Mouse (Mus musculus) myocyte (in vitro differentiated cells): Measurements from ENCODE around the gene Grid2. TPM values are rescaled to one million over a fixed set of nuclear protein-coding genes. Genes with fewer than 3 reads are reported as not detected.

Experiments
- H3K27me3 ChIP-seq: one replicate; pipeline ENCODE4 v1.6.1; 2011; ENCODE audit not compliant: control insufficient read depth, insufficient read depth, insufficient read length
- H3K36me3 ChIP-seq: one replicate; pipeline ENCODE4 v1.6.1; 2011; ENCODE audit not compliant: control insufficient read depth, insufficient read depth
- H3K4me2 ChIP-seq: one replicate; pipeline ENCODE4 v1.6.1; 2011; ENCODE audit warnings: low read depth, control low read depth
- H3K4me3 ChIP-seq: one replicate; pipeline ENCODE4 v1.5.1; 2011; ENCODE audit warnings: mild to moderate bottlenecking, control low read depth, moderate library complexity
- H3K79me2 ChIP-seq: one replicate; pipeline ENCODE4 v1.6.1; 2011; ENCODE audit not compliant: control insufficient read depth, insufficient read depth
- H3ac ChIP-seq: one replicate; pipeline ENCODE4 v1.6.1; 2011; ENCODE audit not compliant: control insufficient read depth, insufficient read length
- CEBPB ChIP-seq: IDR thresholded peaks from 2 replicates; pipeline ENCODE4 v1.6.1; 2011; ENCODE audit warnings: mild to moderate bottlenecking, moderate library complexity; ENCODE audit not compliant: poor library complexity, insufficient read depth, severe bottlenecking
- E2F4 ChIP-seq: IDR thresholded peaks from one replicate; pipeline ENCODE4 v1.6.1; 2011; ENCODE audit warnings: mild to moderate bottlenecking, control low read depth, moderate library complexity; ENCODE audit not compliant: insufficient read depth
- MAX ChIP-seq: IDR thresholded peaks from one replicate; pipeline ENCODE4 v1.6.1; 2011; ENCODE audit warnings: low read depth, mild to moderate bottlenecking, control low read depth
- MYOD1 ChIP-seq, 3 experiments: IDR thresholded peaks; one replicate each; pipeline ENCODE4 v1.6.1; 2011; ENCODE audit warnings: control low read depth in 2 of 3, low read depth in 2 of 3, mild to moderate bottlenecking in 2 of 3, moderate library complexity in 1 of 3; ENCODE audit not compliant: insufficient read length in 2 of 3, control insufficient read depth in 1 of 3
- MYOG ChIP-seq, 3 experiments: IDR thresholded peaks; one replicate each; pipeline ENCODE4 v1.6.1; 2011; ENCODE audit warnings: control low read depth in 2 of 3, low read depth in 2 of 3, mild to moderate bottlenecking in 2 of 3; ENCODE audit not compliant: insufficient read length in 2 of 3, control insufficient read depth in 1 of 3, insufficient read depth in 1 of 3
- POLR2A ChIP-seq: IDR thresholded peaks from one replicate; pipeline ENCODE4 v1.6.1; 2011; ENCODE audit warnings: low read depth, mild to moderate bottlenecking, control low read depth, moderate library complexity; ENCODE audit not compliant: insufficient read length
- POLR2AphosphoS2 ChIP-seq: IDR thresholded peaks from one replicate; pipeline ENCODE4 v1.6.1; 2011; ENCODE audit warnings: low read depth, control low read depth; ENCODE audit not compliant: insufficient read length
- REST ChIP-seq: IDR thresholded peaks from one replicate; pipeline ENCODE4 v1.6.1; 2011; ENCODE audit warnings: mild to moderate bottlenecking, control low read depth, moderate library complexity; ENCODE audit not compliant: insufficient read depth, insufficient read length
- SRF ChIP-seq: IDR thresholded peaks from one replicate; pipeline ENCODE4 v1.6.1; 2011; ENCODE audit warnings: low read depth; ENCODE audit not compliant: control insufficient read depth, insufficient read length
- TCF12 ChIP-seq: IDR thresholded peaks from one replicate; pipeline ENCODE4 v1.6.1; 2011; ENCODE audit warnings: mild to moderate bottlenecking, control low read depth; ENCODE audit not compliant: poor library complexity, insufficient read depth, severe bottlenecking
- TCF3 ChIP-seq: IDR thresholded peaks from one replicate; pipeline ENCODE4 v1.6.1; 2011; ENCODE audit warnings: low read depth, control low read depth; ENCODE audit not compliant: insufficient read length
- USF1 ChIP-seq: IDR thresholded peaks from one replicate; pipeline ENCODE4 v1.6.1; 2011; ENCODE audit warnings: low read depth, mild to moderate bottlenecking, control low read depth, moderate library complexity
- polyA plus RNA-seq: library from polyadenylated mRNA; unstranded; fragments of >200 nt; fragmentation: generic; extraction: Trizol; gene quantifications from one replicate; pipeline ENCODE4 v1.2.1, GENCODE M21; 2012; ENCODE audit warnings: missing spikeins

Gene Grid2
- polyA plus RNA-seq, 1 experiment, result not detected

DNA sequence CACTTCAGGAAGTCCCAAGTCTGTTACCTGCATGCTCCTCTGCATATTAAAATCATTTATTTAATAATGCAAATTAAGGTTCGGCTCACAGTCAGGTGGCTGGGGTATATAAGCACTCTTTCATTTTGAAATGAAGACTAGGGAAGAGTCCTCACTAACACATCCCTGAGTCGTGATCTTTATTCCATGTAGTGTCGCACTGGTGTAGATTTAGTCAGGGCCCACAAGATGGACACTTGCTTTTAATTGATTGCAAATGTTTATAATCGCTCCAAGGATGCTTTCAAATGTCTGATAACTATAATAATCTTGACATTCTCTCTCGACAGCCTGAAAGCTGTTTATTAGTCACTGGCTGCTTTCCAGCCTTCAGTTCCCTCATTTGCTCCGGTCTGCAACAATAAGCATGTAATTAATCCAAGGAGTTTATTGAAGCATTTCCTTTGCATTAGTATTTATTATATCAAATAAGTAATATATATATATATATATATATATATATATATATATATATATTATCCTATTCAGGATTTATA lies 661.4 kb downstream of the Grid2 start:
- H3K4me2 ChIP-seq, result no peak overlapping the region
- H3K79me2 ChIP-seq, result no peaks in the 10 kb centered on the region
- H3K4me3 ChIP-seq, result no peak overlapping the region
- no peak for TF ChIP-seq MYOD1 (IDR thresholded peaks at IDR 0.05; ENCODE audit: control insufficient read depth in 1 of 3, insufficient read length in 2 of 3, low read depth in 2 of 3)
- H3K36me3 ChIP-seq, result no peaks in the 10 kb centered on the region
- no peaks in the 10 kb centered on the region for H3K27me3 ChIP-seq
- no peak overlapping the region for H3ac ChIP-seq

DNA sequence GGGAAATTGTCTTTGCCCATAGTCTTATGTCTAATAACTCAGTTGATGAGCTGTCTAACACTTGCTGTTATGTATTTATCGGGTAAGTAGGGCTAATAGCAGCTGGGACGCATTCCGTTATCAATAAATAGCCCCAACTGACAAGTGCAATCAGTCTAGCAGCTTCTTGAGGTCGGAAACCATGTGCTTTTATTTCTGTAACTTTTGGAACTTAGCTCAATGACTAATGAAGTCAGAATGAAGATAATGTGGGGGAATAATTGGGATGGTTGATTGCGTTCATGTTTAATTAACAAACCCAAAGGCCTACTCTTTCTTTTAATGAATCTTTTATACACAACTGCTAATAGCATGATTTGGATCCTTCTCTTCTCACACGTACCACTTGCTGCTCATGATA lies 666.3 kb downstream of the Grid2 start:
- H3K36me3 ChIP-seq, result no peaks in the 10 kb centered on the region
- no peak overlapping the region for H3K4me3 ChIP-seq
- H3ac ChIP-seq, result no peak overlapping the region
- no peak overlapping the region for H3K4me2 ChIP-seq
- no peaks in the 10 kb centered on the region for H3K79me2 ChIP-seq
- TF ChIP-seq SRF, result no peak
- TF ChIP-seq POLR2AphosphoS2, result no peak
- no peak for TF ChIP-seq TCF3
- no peak for TF ChIP-seq TCF12
- TF ChIP-seq MAX, result no peak
- no peaks in the 10 kb centered on the region for H3K27me3 ChIP-seq

DNA sequence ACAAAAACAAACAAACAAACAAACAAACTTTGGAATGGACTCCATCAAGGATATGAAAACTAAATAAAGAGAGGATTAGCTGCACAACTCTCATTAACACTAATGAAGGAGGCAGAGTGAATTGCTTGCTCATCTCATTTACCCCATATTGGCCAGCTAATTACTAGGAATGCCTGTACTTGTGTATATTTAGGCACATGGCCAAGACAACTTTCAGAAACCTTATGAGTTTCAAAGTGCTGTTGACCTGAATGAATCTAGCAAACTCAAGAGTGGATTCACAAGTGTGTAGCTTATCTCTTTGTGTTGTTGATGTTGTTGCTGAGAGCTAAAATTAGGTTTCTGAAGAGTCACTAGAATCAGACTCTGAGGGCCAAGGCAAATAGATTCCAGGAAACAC lies 675.5 kb downstream of the Grid2 start:
- no peaks in the 10 kb centered on the region for H3K36me3 ChIP-seq
- no peak overlapping the region for H3ac ChIP-seq
- no peak overlapping the region for H3K4me2 ChIP-seq
- no peak overlapping the region for H3K4me3 ChIP-seq
- TF ChIP-seq MYOD1 (IDR thresholded peaks at IDR 0.05; ENCODE audit: control insufficient read depth in 1 of 3, insufficient read length in 2 of 3, low read depth in 2 of 3), result no peak
- TF ChIP-seq E2F4, result no peak
- no peak for TF ChIP-seq USF1
- no peak for TF ChIP-seq MAX
- TF ChIP-seq TCF12, result no peak
- no peak for TF ChIP-seq REST
- TF ChIP-seq MYOG (IDR thresholded peaks at IDR 0.05; ENCODE audit: control insufficient read depth in 1 of 3, insufficient read depth in 1 of 3, insufficient read length in 2 of 3, low read depth in 2 of 3), result no peak
- no peak for TF ChIP-seq POLR2A
- no peak for TF ChIP-seq POLR2AphosphoS2
- TF ChIP-seq CEBPB, result no peak
- no peak for TF ChIP-seq SRF
- TF ChIP-seq TCF3, result no peak
- H3K27me3 ChIP-seq, result no peaks in the 10 kb centered on the region
- no peaks in the 10 kb centered on the region for H3K79me2 ChIP-seq

DNA sequence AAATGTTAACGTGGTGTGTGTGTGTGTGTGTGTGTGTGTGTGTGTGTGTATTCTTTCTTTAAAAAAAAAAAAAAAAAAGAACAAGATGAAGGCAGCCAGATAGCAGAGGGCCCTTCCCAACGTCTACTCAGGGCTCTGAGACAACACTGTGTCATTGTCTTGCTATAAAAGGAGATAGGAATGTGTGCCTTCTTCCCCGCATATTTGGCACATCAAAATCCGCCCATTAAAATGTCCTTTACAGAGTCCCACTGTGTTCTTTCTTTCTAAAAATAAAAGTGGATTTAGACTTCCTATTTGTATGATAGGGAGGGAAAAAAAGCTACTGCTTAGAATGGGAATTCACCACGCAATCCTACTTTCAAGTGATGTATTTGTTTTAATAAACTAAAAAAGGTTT lies 691.0 kb downstream of the Grid2 start:
- Histone ChIP-seq H3ac (no peak overlapping the region), H3K27me3 (no peaks in the 10 kb centered on the region), H3K4me2 (no peak overlapping the region), H3K79me2 (no peaks in the 10 kb centered on the region), H3K36me3 (no peaks in the 10 kb centered on the region), H3K4me3 (no peak overlapping the region)
- no peak for TF ChIP-seq E2F4

DNA sequence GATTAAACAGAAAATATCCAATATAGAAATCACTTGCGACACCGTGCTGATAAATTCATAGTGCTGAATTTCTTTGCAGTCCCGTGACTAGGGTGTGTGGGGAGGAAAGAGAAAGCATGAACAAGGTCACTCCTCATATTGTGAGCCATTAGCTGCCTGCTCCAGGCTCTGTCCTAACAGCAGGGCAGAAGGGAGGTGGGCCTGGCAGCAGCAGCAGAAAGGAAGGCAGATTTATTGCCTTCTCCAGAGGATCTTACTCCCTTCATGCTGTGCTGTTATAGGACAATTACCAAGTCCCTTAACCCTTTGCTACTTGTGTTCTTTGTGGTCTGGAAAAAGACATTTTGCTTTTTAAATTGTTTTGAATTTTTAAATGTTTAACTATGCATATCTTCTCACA lies 708.1 kb downstream of the Grid2 start:
- Histone ChIP-seq H3ac (no peak overlapping the region), H3K36me3 (no peaks in the 10 kb centered on the region), H3K4me3 (no peak overlapping the region), H3K27me3 (no peaks in the 10 kb centered on the region), H3K79me2 (no peaks in the 10 kb centered on the region), H3K4me2 (no peak overlapping the region)
- TF ChIP-seq TCF3 (no peak), E2F4 (no peak), CEBPB (no peak), REST (no peak), MYOG (IDR thresholded peaks at IDR 0.05; ENCODE audit: control insufficient read depth in 1 of 3, insufficient read depth in 1 of 3, insufficient read length in 2 of 3, low read depth in 2 of 3) (no peak), USF1 (no peak), MYOD1 (IDR thresholded peaks at IDR 0.05; ENCODE audit: control insufficient read depth in 1 of 3, insufficient read length in 2 of 3, low read depth in 2 of 3) (no peak), SRF (no peak), POLR2AphosphoS2 (no peak), MAX (no peak), POLR2A (no peak), TCF12 (no peak)

DNA sequence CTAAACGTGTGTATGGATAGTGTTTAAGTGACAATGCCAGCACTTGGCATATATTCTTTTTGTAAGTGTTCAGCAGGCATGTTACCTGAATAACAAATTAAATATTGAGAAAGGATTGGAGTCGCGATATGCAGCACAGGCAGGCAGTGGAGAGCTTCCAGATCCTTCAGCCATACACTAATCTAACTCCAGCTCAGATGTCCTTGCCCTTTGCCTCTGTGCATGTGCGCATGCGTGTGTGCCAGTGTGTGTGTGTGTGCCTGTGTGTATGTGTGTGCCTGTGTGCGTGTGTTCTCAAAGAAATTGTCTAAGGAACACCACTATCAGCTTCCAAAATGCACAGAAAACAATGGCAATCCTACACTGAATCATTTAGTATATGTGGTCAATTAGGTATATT lies 708.6 kb downstream of the Grid2 start:
- Histone ChIP-seq H3K4me3 (no peak overlapping the region), H3ac (no peak overlapping the region), H3K36me3 (no peaks in the 10 kb centered on the region), H3K27me3 (no peaks in the 10 kb centered on the region), H3K79me2 (no peaks in the 10 kb centered on the region), H3K4me2 (no peak overlapping the region)
- no peak for TF ChIP-seq MYOD1 (IDR thresholded peaks at IDR 0.05; ENCODE audit: control insufficient read depth in 1 of 3, insufficient read length in 2 of 3, low read depth in 2 of 3)
- no peak for TF ChIP-seq USF1
- TF ChIP-seq CEBPB, result no peak
